Mouse (Mus musculus): ENCODE results near the gene Rictor.

DNA sequence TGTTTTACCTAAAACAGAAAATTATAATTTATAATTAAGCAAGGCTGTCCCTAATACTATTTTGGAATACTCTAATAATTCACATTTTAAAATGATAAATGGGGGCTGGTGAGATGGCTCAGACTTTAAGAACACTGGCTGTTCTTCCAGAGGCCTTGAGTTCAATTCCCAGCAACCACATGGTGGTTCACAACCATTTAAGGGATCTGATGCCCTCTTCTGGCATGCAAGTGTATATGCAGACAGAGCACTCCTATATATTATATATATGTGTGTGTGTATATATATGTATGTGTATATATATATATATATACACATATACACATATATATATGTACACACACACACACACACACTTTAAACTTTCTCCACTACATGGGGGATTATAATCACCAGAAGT lies 15.2 kb downstream of the Rictor start:
- TF ChIP-seq POLR2A (IDR thresholded peaks at IDR 0.05; ENCODE audit: insufficient read length, low read depth) (no peak), E2F4 (IDR thresholded peaks at IDR 0.05; ENCODE audit: insufficient read depth) (no peak), REST (IDR thresholded peaks at IDR 0.05; ENCODE audit: insufficient read depth, insufficient read length) (no peak), TCF3 (IDR thresholded peaks at IDR 0.05; ENCODE audit: insufficient read length, low read depth) (no peak), POLR2AphosphoS2 (IDR thresholded peaks at IDR 0.05; ENCODE audit: insufficient read length, low read depth) (no peak), MYOD1 (IDR thresholded peaks at IDR 0.05; ENCODE audit: control insufficient read depth in 1 of 3, insufficient read length in 2 of 3, low read depth in 2 of 3) (no peak), MAX (IDR thresholded peaks at IDR 0.05; ENCODE audit: low read depth) (no peak), USF1 (IDR thresholded peaks at IDR 0.05; ENCODE audit: low read depth) (no peak), MYOG (IDR thresholded peaks at IDR 0.05; ENCODE audit: control insufficient read depth in 1 of 3, insufficient read depth in 1 of 3, insufficient read length in 2 of 3, low read depth in 2 of 3) (no peak), TCF12 (IDR thresholded peaks at IDR 0.05; ENCODE audit: insufficient read depth, poor library complexity, severe bottlenecking) (no peak)

Measured in myocyte (in vitro differentiated cells).